Mouse (Mus musculus): ENCODE measurements around the gene Mmp2. TPM values are rescaled to one million over a fixed set of nuclear protein-coding genes. Genes with fewer than 3 reads are reported as not detected.

Mmp2 gene
- polyA plus RNA-seq, 1 experiment from 2014 or later: 34.0 TPM

GRCm38 (mm10) chr8:92839876-92840275 is 12.8 kb downstream of the Mmp2 start:
- Histone ChIP-seq H3K9me3 (replicated peaks) (no peaks in the 10 kb centered on the region), H3K27ac (replicated peaks) (no peak overlapping the region), H3K27me3 (replicated peaks) (no peaks in the 10 kb centered on the region), H3K4me1 (no peaks in the 10 kb centered on the region), H3K4me2 (no peak overlapping the region), H3K9ac (replicated peaks) (no peak overlapping the region), H3K36me3 (0 out of 2 replicates have a peak, but pooled peaks cover 3% of the 10 kb centered on the region), H3K4me3 (replicated peaks) (no peak overlapping the region)
- ATAC-seq (ENCODE audit: low FRiP score): no peak
- 93% methylated on average over 7 of the region's 7 CpGs for WGBS

- Histone ChIP-seq H3K27ac (replicated peaks) (peak overlapping the region; percentile 6; the same call in 1 of the 2 replicates), H3K27me3 (replicated peaks) (no peaks in the 10 kb centered on the region), H3K4me2 (peak overlapping the region; percentile 9), H3K4me1 (peaks cover 27% of the 10 kb centered on the region), H3K36me3 (no peaks in the 10 kb centered on the region), H3K9me3 (replicated peaks) (no peaks in the 10 kb centered on the region), H3K4me3 (replicated peaks) (no peak overlapping the region), H3K9ac (replicated peaks) (no peak overlapping the region)
- 32% methylated on average over 3 of the region's 3 CpGs for WGBS
- no peak for ATAC-seq (ENCODE audit: low FRiP score)
Observed at GRCm38 (mm10) chr8:92846684-92847083, 19.6 kb downstream of the Mmp2 start.

- no peak overlapping the region for H3K4me3 ChIP-seq (replicated peaks)
- WGBS: 48% methylated on average over 9 of the region's 9 CpGs
- peaks cover 28% of the 10 kb centered on the region for H3K4me1 ChIP-seq
- no peaks in the 10 kb centered on the region for H3K9me3 ChIP-seq (replicated peaks)
- H3K4me2 ChIP-seq: no peak overlapping the region
- no peaks in the 10 kb centered on the region for H3K27me3 ChIP-seq (replicated peaks)
- no peak overlapping the region for H3K9ac ChIP-seq (replicated peaks)
- no peak for ATAC-seq (ENCODE audit: low FRiP score)
- H3K27ac ChIP-seq (replicated peaks): 0 out of 2 replicates have a peak overlapping the region, but pooled peaks have one; percentile 6
- no peaks in the 10 kb centered on the region for H3K36me3 ChIP-seq
Observed at GRCm38 (mm10) chr8:92847299-92847698, 20.2 kb downstream of the Mmp2 start.

GRCm38 (mm10) chr8:92849261-92849660 is 22.2 kb downstream of the Mmp2 start:
- H3K36me3 ChIP-seq: no peaks in the 10 kb centered on the region
- no peak overlapping the region for H3K4me2 ChIP-seq
- no peaks in the 10 kb centered on the region for H3K9me3 ChIP-seq (replicated peaks)
- no peak overlapping the region for H3K27ac ChIP-seq (replicated peaks)
- 33% methylated on average over 6 of the region's 6 CpGs for WGBS
- ATAC-seq (ENCODE audit: low FRiP score): no peak
- H3K27me3 ChIP-seq (replicated peaks): peaks cover 8% of the 10 kb centered on the region; the same call in 1 of the 2 replicates
- H3K9ac ChIP-seq (replicated peaks): no peak overlapping the region
- peaks cover 44% of the 10 kb centered on the region for H3K4me1 ChIP-seq
- H3K4me3 ChIP-seq (replicated peaks): no peak overlapping the region

GRCm38 (mm10) chr8:92850239-92850638 is 23.1 kb downstream of the Mmp2 start:
- Histone ChIP-seq H3K4me3 (replicated peaks) (no peak overlapping the region), H3K27me3 (replicated peaks) (peaks cover 13% of the 10 kb centered on the region; the same call in 1 of the 2 replicates), H3K9me3 (replicated peaks) (no peaks in the 10 kb centered on the region), H3K36me3 (no peaks in the 10 kb centered on the region), H3K4me1 (peaks cover 49% of the 10 kb centered on the region), H3K9ac (replicated peaks) (no peak overlapping the region), H3K4me2 (no peak overlapping the region), H3K27ac (replicated peaks) (peak overlapping the region; percentile 23)
- peak; percentile 82 for ATAC-seq (ENCODE audit: low FRiP score)
- WGBS: 53% methylated on average over 4 of the region's 4 CpGs

- Histone ChIP-seq H3K4me3 (replicated peaks) (no peak overlapping the region), H3K9me3 (replicated peaks) (no peaks in the 10 kb centered on the region), H3K4me2 (no peak overlapping the region), H3K27me3 (replicated peaks) (peaks cover 13% of the 10 kb centered on the region; the same call in 1 of the 2 replicates), H3K36me3 (no peaks in the 10 kb centered on the region), H3K4me1 (peaks cover 53% of the 10 kb centered on the region), H3K27ac (replicated peaks) (no peak overlapping the region), H3K9ac (replicated peaks) (no peak overlapping the region)
- 92% methylated on average over 3 of the region's 3 CpGs for WGBS
- ATAC-seq (ENCODE audit: low FRiP score): no peak
Observed at GRCm38 (mm10) chr8:92851381-92851780, 24.3 kb downstream of the Mmp2 start.

- Histone ChIP-seq H3K27me3 (replicated peaks) (peaks cover 13% of the 10 kb centered on the region; the same call in 1 of the 2 replicates), H3K4me1 (peaks cover 47% of the 10 kb centered on the region), H3K4me3 (replicated peaks) (no peak overlapping the region), H3K9me3 (replicated peaks) (no peaks in the 10 kb centered on the region), H3K36me3 (no peaks in the 10 kb centered on the region), H3K27ac (replicated peaks) (no peak overlapping the region), H3K4me2 (no peak overlapping the region), H3K9ac (replicated peaks) (no peak overlapping the region)
- 48% methylated on average over 18 of the region's 18 CpGs for WGBS
- no peak for ATAC-seq (ENCODE audit: low FRiP score)
Observed at GRCm38 (mm10) chr8:92853188-92853983, 26.3 kb downstream of the Mmp2 start.

GRCm38 (mm10) chr8:92854673-92855072 is 27.6 kb downstream of the Mmp2 start:
- no peak for ATAC-seq (ENCODE audit: low FRiP score)
- H3K4me2 ChIP-seq: peak overlapping the region; percentile 80
- peak overlapping the region; percentile 65 for H3K4me3 ChIP-seq (replicated peaks)
- no peak overlapping the region for H3K27ac ChIP-seq (replicated peaks)
- H3K9ac ChIP-seq (replicated peaks): peak overlapping the region; percentile 82; the same call in 1 of the 2 replicates
- 89% methylated on average over 3 of the region's 3 CpGs for WGBS
- peaks cover 13% of the 10 kb centered on the region; the same call in 1 of the 2 replicates for H3K27me3 ChIP-seq (replicated peaks)
- no peaks in the 10 kb centered on the region for H3K36me3 ChIP-seq
- H3K4me1 ChIP-seq: peaks cover 44% of the 10 kb centered on the region
- no peaks in the 10 kb centered on the region for H3K9me3 ChIP-seq (replicated peaks)

- WGBS: 2% methylated on average over 49 of the region's 50 CpGs
- H3K4me3 ChIP-seq (replicated peaks): peak within 1 kb of the TSS; percentile 65
Observed at GRCm38 (mm10) chr8:92855171-92855894, 28.2 kb downstream of the Mmp2 start, which contains the start of gene Lpcat2. Lpcat2 (plus strand) TSS chr8:92855339.

GRCm38 (mm10) chr8:92856273-92856986 is 29.3 kb downstream of the Mmp2 start:
- no peaks in the 10 kb centered on the region for H3K36me3 ChIP-seq
- no peak overlapping the region for H3K9ac ChIP-seq (replicated peaks)
- peaks cover 36% of the 10 kb centered on the region for H3K4me1 ChIP-seq
- H3K4me2 ChIP-seq: peak overlapping the region; percentile 80
- H3K4me3 ChIP-seq (replicated peaks): peak overlapping the region; percentile 65
- WGBS: 86% methylated on average over 7 of the region's 7 CpGs
- peaks cover 13% of the 10 kb centered on the region; the same call in 1 of the 2 replicates for H3K27me3 ChIP-seq (replicated peaks)
- no peak overlapping the region for H3K27ac ChIP-seq (replicated peaks)
- H3K9me3 ChIP-seq (replicated peaks): no peaks in the 10 kb centered on the region
- no peak for ATAC-seq (ENCODE audit: low FRiP score)

More at GRCm38 (mm10) chr8:92855171-92855894, 28.2 kb downstream of the Mmp2 start, which contains the start of gene Lpcat2:
- peak within 1 kb of the TSS; percentile 82 for H3K9ac ChIP-seq (replicated peaks)
- H3K4me1 ChIP-seq: peaks cover 38% of the 10 kb centered on the region
- peak within 1 kb of the TSS; percentile 80 for H3K4me2 ChIP-seq
- peak; percentile 76 for ATAC-seq (ENCODE audit: low FRiP score)
- H3K27me3 ChIP-seq (replicated peaks): peaks cover 13% of the 10 kb centered on the region; the same call in 1 of the 2 replicates
- H3K9me3 ChIP-seq (replicated peaks): no peaks in the 10 kb centered on the region
- H3K27ac ChIP-seq (replicated peaks): peak within 1 kb of the TSS; percentile 66
- H3K36me3 ChIP-seq: no peaks in the 10 kb centered on the region
